13 mouse cellular contexts compared by ENCODE assay signal in genomic region chr4:45746451-45746850, GRCm38 (mm10).
"Had no signal": no experiment of that assay in that cellular context is flagged by ENCODE, and none has a peak within 500 bp of the region (broad histone marks: within the 10 kb centered on the region; RNA-seq: fewer than 3 reads in every experiment).

No protein-coding gene starts in this region.

- H3K27ac ChIP-seq: left cerebral cortex, adult 2 months; limb, embryonic 13.5 days; midbrain, embryonic 12.5 days; neural tube, embryonic 13.5 days had no signal

- DNase-seq: kidney, adult 8-10 months; kidney, postnatal 25 days; lung, adult 18-20 months; retina, postnatal 1 day; right cerebral cortex, postnatal 4 days; spleen, adult 18-20 months; thymus, adult 18-20 months; thymus, postnatal 14 days had no signal

- H3K9ac ChIP-seq: limb, embryonic 13.5 days; midbrain, embryonic 12.5 days; neural tube, embryonic 13.5 days had no signal

- H3K4me2 ChIP-seq: limb, embryonic 13.5 days; midbrain, embryonic 12.5 days; neural tube, embryonic 13.5 days had no signal

- H3K4me3 ChIP-seq: left cerebral cortex, adult 2 months; limb, embryonic 13.5 days; midbrain, embryonic 12.5 days; neural tube, embryonic 13.5 days had no signal

- ATAC-seq: intestine, postnatal 0 days had no signal

- H3K9me3 ChIP-seq: limb, embryonic 13.5 days; midbrain, embryonic 12.5 days; neural tube, embryonic 13.5 days had no signal

- H3K36me3 ChIP-seq: limb, embryonic 13.5 days; midbrain, embryonic 12.5 days; neural tube, embryonic 13.5 days had no signal

- H3K4me1 ChIP-seq: midbrain, embryonic 12.5 days; neural tube, embryonic 13.5 days had no signal
